Mouse (Mus musculus): Measurements from ENCODE around the gene Mbd5. TPM values are rescaled to one million over a fixed set of nuclear protein-coding genes. Genes with fewer than 3 reads are reported as not detected.

Mbd5 gene
- 34.7 and 36.6 TPM in 2 replicates for polyA plus RNA-seq (2015; fragmentation: Nextera tagmentation; extraction: Ambion mirVana)

- WGBS, result under 1% methylated on average over 46 of the region's 49 CpGs
- peaks cover 12% of the 10 kb centered on the region for H3K4me1 ChIP-seq (ENCODE audit: control insufficient read depth, insufficient read depth, low read depth, low read length)
These were observed at the start of gene Mbd5 for GRCm38 (mm10) chr2:48948841-48949584. Mbd5 (plus strand) TSS chr2:48949508.

GRCm38 (mm10) chr2:48908866-48909265 lies 40.4 kb upstream of the Mbd5 start:
- no peaks in the 10 kb centered on the region for H3K4me1 ChIP-seq (ENCODE audit: control insufficient read depth, insufficient read depth, low read depth, low read length)
- H3K36me3 ChIP-seq (ENCODE audit: control insufficient read depth, insufficient read depth, low read length), result no peaks in the 10 kb centered on the region
- 0 out of 2 replicates have a peak, but pooled peaks have one; percentile 37 for ATAC-seq
- no peaks in the 10 kb centered on the region for H3K9me3 ChIP-seq (ENCODE audit: control insufficient read depth, low read length)
- no peak overlapping the region for H3K27ac ChIP-seq (ENCODE audit: low read depth, low read length)
- no peak overlapping the region for H3K9ac ChIP-seq (ENCODE audit: low read depth, low read length)
- H3K4me3 ChIP-seq (ENCODE audit: low read length), result no peak overlapping the region
- no peaks in the 10 kb centered on the region for H3K27me3 ChIP-seq (replicated peaks; ENCODE audit: control insufficient read depth, insufficient read depth, low read length)
- WGBS, result 55% methylated on average over 2 of the region's 2 CpGs
- no peak overlapping the region for H3K4me2 ChIP-seq (ENCODE audit: low read length)

More at GRCm38 (mm10) chr2:48948841-48949584, at the start of gene Mbd5:
- Histone ChIP-seq H3K36me3 (ENCODE audit: control insufficient read depth, insufficient read depth, low read length) (no peaks in the 10 kb centered on the region), H3K4me2 (ENCODE audit: low read length) (peak within 1 kb of the TSS; percentile 66), H3K27me3 (replicated peaks; ENCODE audit: control insufficient read depth, insufficient read depth, low read length) (no peaks in the 10 kb centered on the region), H3K9ac (ENCODE audit: low read depth, low read length) (peak within 1 kb of the TSS; percentile 95), H3K4me3 (ENCODE audit: low read length) (peak within 1 kb of the TSS; percentile 90), H3K27ac (ENCODE audit: low read depth, low read length) (peak within 1 kb of the TSS; percentile 98), H3K9me3 (ENCODE audit: control insufficient read depth, low read length) (no peaks in the 10 kb centered on the region)
- ATAC-seq, result peak; percentile 98

- Histone ChIP-seq H3K4me3 (ENCODE audit: low read length) (no peak overlapping the region), H3K9ac (ENCODE audit: low read depth, low read length) (no peak overlapping the region), H3K36me3 (ENCODE audit: control insufficient read depth, insufficient read depth, low read length) (no peaks in the 10 kb centered on the region; the same call in 1 of the 2 replicates), H3K27ac (ENCODE audit: low read depth, low read length) (no peak overlapping the region), H3K4me2 (ENCODE audit: low read length) (no peak overlapping the region), H3K4me1 (ENCODE audit: control insufficient read depth, insufficient read depth, low read depth, low read length) (no peaks in the 10 kb centered on the region), H3K27me3 (replicated peaks; ENCODE audit: control insufficient read depth, insufficient read depth, low read length) (no peaks in the 10 kb centered on the region), H3K9me3 (ENCODE audit: control insufficient read depth, low read length) (no peaks in the 10 kb centered on the region)
- no peak for ATAC-seq
- WGBS, result 77% methylated on average over 1 of the region's 1 CpGs
These were observed 35.1 kb upstream of the Mbd5 start for GRCm38 (mm10) chr2:48914185-48914584.

GRCm38 (mm10) chr2:48915832-48916231 lies 33.5 kb upstream of the Mbd5 start:
- H3K9ac ChIP-seq (ENCODE audit: low read depth, low read length), result no peak overlapping the region
- no peak for ATAC-seq
- no peak overlapping the region for H3K4me2 ChIP-seq (ENCODE audit: low read length)
- no peak overlapping the region for H3K27ac ChIP-seq (ENCODE audit: low read depth, low read length)
- H3K9me3 ChIP-seq (ENCODE audit: control insufficient read depth, low read length), result no peaks in the 10 kb centered on the region
- H3K27me3 ChIP-seq (replicated peaks; ENCODE audit: control insufficient read depth, insufficient read depth, low read length), result no peaks in the 10 kb centered on the region
- no peaks in the 10 kb centered on the region for H3K4me1 ChIP-seq (ENCODE audit: control insufficient read depth, insufficient read depth, low read depth, low read length)
- H3K4me3 ChIP-seq (ENCODE audit: low read length), result no peak overlapping the region
- H3K36me3 ChIP-seq (ENCODE audit: control insufficient read depth, insufficient read depth, low read length), result no peaks in the 10 kb centered on the region; the same call in 1 of the 2 replicates

- no peaks in the 10 kb centered on the region for H3K27me3 ChIP-seq (replicated peaks; ENCODE audit: control insufficient read depth, insufficient read depth, low read length)
- peaks cover 6% of the 10 kb centered on the region; the same call in 1 of the 2 replicates for H3K36me3 ChIP-seq (ENCODE audit: control insufficient read depth, insufficient read depth, low read length)
- no peak overlapping the region for H3K9ac ChIP-seq (ENCODE audit: low read depth, low read length)
- H3K4me1 ChIP-seq (ENCODE audit: control insufficient read depth, insufficient read depth, low read depth, low read length), result no peaks in the 10 kb centered on the region
- no peak overlapping the region for H3K4me2 ChIP-seq (ENCODE audit: low read length)
- no peaks in the 10 kb centered on the region for H3K9me3 ChIP-seq (ENCODE audit: control insufficient read depth, low read length)
- no peak overlapping the region for H3K27ac ChIP-seq (ENCODE audit: low read depth, low read length)
- no peak for ATAC-seq
- 84% methylated on average over 2 of the region's 2 CpGs for WGBS
- H3K4me3 ChIP-seq (ENCODE audit: low read length), result no peak overlapping the region
These were observed 14.2 kb upstream of the Mbd5 start for GRCm38 (mm10) chr2:48935058-48935457.

- 67% methylated on average over 3 of the region's 3 CpGs for WGBS
- H3K4me2 ChIP-seq (ENCODE audit: low read length), result peak overlapping the region; percentile 66
- H3K27ac ChIP-seq (ENCODE audit: low read depth, low read length), result no peak overlapping the region
- H3K9me3 ChIP-seq (ENCODE audit: control insufficient read depth, low read length), result no peaks in the 10 kb centered on the region
- no peaks in the 10 kb centered on the region for H3K27me3 ChIP-seq (replicated peaks; ENCODE audit: control insufficient read depth, insufficient read depth, low read length)
- H3K4me3 ChIP-seq (ENCODE audit: low read length), result peak overlapping the region; percentile 90; the same call in 1 of the 2 replicates
- H3K9ac ChIP-seq (ENCODE audit: low read depth, low read length), result no peak overlapping the region
- H3K36me3 ChIP-seq (ENCODE audit: control insufficient read depth, insufficient read depth, low read length), result no peaks in the 10 kb centered on the region
- ATAC-seq, result no peak
- H3K4me1 ChIP-seq (ENCODE audit: control insufficient read depth, insufficient read depth, low read depth, low read length), result peaks cover 12% of the 10 kb centered on the region
These were observed 1.5 kb upstream of the Mbd5 start for GRCm38 (mm10) chr2:48947761-48948160.

GRCm38 (mm10) chr2:48949743-48950251 lies 489 bp downstream of the Mbd5 start:
- Histone ChIP-seq H3K9ac (ENCODE audit: low read depth, low read length) (peak overlapping the region; percentile 88), H3K4me3 (ENCODE audit: low read length) (peak overlapping the region; percentile 90), H3K36me3 (ENCODE audit: control insufficient read depth, insufficient read depth, low read length) (no peaks in the 10 kb centered on the region), H3K27ac (ENCODE audit: low read depth, low read length) (peak overlapping the region; percentile 98), H3K4me1 (ENCODE audit: control insufficient read depth, insufficient read depth, low read depth, low read length) (peaks cover 12% of the 10 kb centered on the region), H3K27me3 (replicated peaks; ENCODE audit: control insufficient read depth, insufficient read depth, low read length) (no peaks in the 10 kb centered on the region), H3K4me2 (ENCODE audit: low read length) (peak overlapping the region; percentile 59), H3K9me3 (ENCODE audit: control insufficient read depth, low read length) (no peaks in the 10 kb centered on the region)
- 0% methylated on average over 8 of the region's 9 CpGs for WGBS
- ATAC-seq, result peak; percentile 78

GRCm38 (mm10) chr2:48950252-48950315 lies 776 bp downstream of the Mbd5 start, which contains the start of gene Orc4:
Orc4 (minus strand) TSS chr2:48950277.
- H3K27ac ChIP-seq (ENCODE audit: low read depth, low read length), result peak within 1 kb of the TSS; percentile 98
- no peak for ATAC-seq
- peak within 1 kb of the TSS; percentile 88 for H3K9ac ChIP-seq (ENCODE audit: low read depth, low read length)
- 0% methylated on average over 2 of the region's 2 CpGs for WGBS
- no peaks in the 10 kb centered on the region for H3K9me3 ChIP-seq (ENCODE audit: control insufficient read depth, low read length)
- H3K4me1 ChIP-seq (ENCODE audit: control insufficient read depth, insufficient read depth, low read depth, low read length), result peaks cover 12% of the 10 kb centered on the region
- H3K4me2 ChIP-seq (ENCODE audit: low read length), result peak within 1 kb of the TSS; percentile 59
- H3K27me3 ChIP-seq (replicated peaks; ENCODE audit: control insufficient read depth, insufficient read depth, low read length), result no peaks in the 10 kb centered on the region
- H3K36me3 ChIP-seq (ENCODE audit: control insufficient read depth, insufficient read depth, low read length), result no peaks in the 10 kb centered on the region
- H3K4me3 ChIP-seq (ENCODE audit: low read length), result peak within 1 kb of the TSS; percentile 90

GRCm38 (mm10) chr2:48950316-48950880 lies 1.1 kb downstream of the Mbd5 start:
- Histone ChIP-seq H3K4me1 (ENCODE audit: control insufficient read depth, insufficient read depth, low read depth, low read length) (peaks cover 12% of the 10 kb centered on the region), H3K9ac (ENCODE audit: low read depth, low read length) (peak overlapping the region; percentile 88), H3K27me3 (replicated peaks; ENCODE audit: control insufficient read depth, insufficient read depth, low read length) (no peaks in the 10 kb centered on the region), H3K36me3 (ENCODE audit: control insufficient read depth, insufficient read depth, low read length) (no peaks in the 10 kb centered on the region), H3K9me3 (ENCODE audit: control insufficient read depth, low read length) (no peaks in the 10 kb centered on the region), H3K4me3 (ENCODE audit: low read length) (peak overlapping the region; percentile 90), H3K4me2 (ENCODE audit: low read length) (peak overlapping the region; percentile 59), H3K27ac (ENCODE audit: low read depth, low read length) (peak overlapping the region; percentile 98)
- no peak for ATAC-seq
- 9% methylated on average over 6 of the region's 6 CpGs for WGBS

Measured in hindbrain, embryonic 16.5 days (tissue).